In the genomic region with DNA sequence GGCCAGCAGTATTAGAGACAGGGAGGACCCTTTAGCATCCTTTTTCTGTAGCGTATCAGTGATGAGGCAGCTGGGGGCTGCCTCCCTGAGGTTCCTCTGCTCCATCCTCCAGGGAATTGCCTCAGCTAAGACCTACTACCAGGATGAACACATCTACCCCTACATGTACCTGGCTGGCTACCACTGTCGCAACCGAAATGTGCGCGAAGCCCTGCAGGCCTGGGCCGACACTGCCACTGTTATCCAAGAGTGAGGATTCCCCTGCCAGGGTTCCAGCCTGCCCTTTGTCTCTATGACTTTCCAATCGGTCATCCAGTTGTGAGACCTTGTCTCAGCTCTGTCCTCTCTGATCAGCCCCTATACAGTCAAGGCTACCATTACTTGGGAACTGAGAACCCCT, we compare ENCODE assay signal across 1 mouse cellular context.
TF ChIP-seq lines count a peak whose summit lies in the region.

No protein-coding gene starts in this region.

TF ChIP-seq in CH12.LX, 34 proteins besides CTCF, POLR2A, EP300 and RAD21:
- TF ChIP-seq USF1 (IDR thresholded peaks at IDR 0.05; ENCODE audit: low read depth, low read length) (no peak), USF2 (conservative IDR thresholded peaks at IDR 0.05; ENCODE audit: low read depth, low read length) (no peak), MYC (IDR thresholded peaks at IDR 0.05; ENCODE audit: low read depth, low read length) (no peak), BHLHE40 (IDR thresholded peaks at IDR 0.05; ENCODE audit: low read depth, low read length) (no peak), ETS1 (conservative IDR thresholded peaks at IDR 0.05; ENCODE audit: low read depth, low read length) (no peak), CHD1 (IDR thresholded peaks at IDR 0.05; ENCODE audit: low read depth, low read length) (no peak), SIN3A (IDR thresholded peaks at IDR 0.05; ENCODE audit: low read length) (no peak), SMC3 (IDR thresholded peaks at IDR 0.05; ENCODE audit: low read depth, low read length) (no peak), PAX5 (IDR thresholded peaks at IDR 0.05; ENCODE audit: low read length) (no peak), CHD2 (IDR thresholded peaks at IDR 0.05; ENCODE audit: low read length) (no peak), TCF12 (IDR thresholded peaks at IDR 0.05; ENCODE audit: low read depth, low read length) (no peak), ZNF384 (IDR thresholded peaks at IDR 0.05; ENCODE audit: low read depth, low read length) (no peak), UBTF (IDR thresholded peaks at IDR 0.05; ENCODE audit: low read depth, low read length) (no peak), MAX (IDR thresholded peaks at IDR 0.05; ENCODE audit: low read length) (no peak), MAZ (IDR thresholded peaks at IDR 0.05; ENCODE audit: low read depth, low read length) (no peak)
